Mouse (Mus musculus): ENCODE measurements around the gene Zfp536.

DNA sequence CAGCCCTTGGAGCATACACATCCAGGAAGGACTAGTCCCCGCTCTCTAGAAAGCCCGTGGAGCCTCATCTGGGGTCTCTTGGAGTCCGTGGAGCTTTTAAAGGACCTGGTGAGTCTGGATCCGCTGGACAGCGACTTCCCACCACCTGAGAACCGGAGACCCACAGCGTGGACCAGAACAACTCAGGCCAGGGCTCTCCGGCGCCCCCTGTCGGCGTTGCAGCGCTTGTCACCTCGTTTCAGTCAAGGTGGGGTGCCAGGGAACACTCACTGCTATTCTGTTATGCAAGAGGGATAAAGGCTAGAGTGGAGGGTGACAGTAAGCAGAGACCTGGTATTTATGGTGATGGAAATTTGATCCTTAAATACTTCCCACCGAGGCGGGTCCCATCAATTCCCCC is 2.1 kb upstream of the Zfp536 start:
- TF ChIP-seq CTCF (IDR thresholded peaks at IDR 0.05; ENCODE audit: control insufficient read depth, insufficient read depth, insufficient read length): no peak
- no peak for TF ChIP-seq MAX (IDR thresholded peaks at IDR 0.05)
- no peak for TF ChIP-seq FOSL1 (IDR thresholded peaks at IDR 0.05; ENCODE audit: insufficient read depth, low read length, poor library complexity, severe bottlenecking)

Measured in C2C12 (cell line).